Mouse (Mus musculus) stomach, embryonic 14.5 days (tissue): ENCODE data around the gene 1700056E22Rik. TPM values are rescaled to one million over a fixed set of nuclear protein-coding genes. Genes with fewer than 3 reads are reported as not detected.
A peak's percentile ranks its signal among the peaks of the same experiment; 100 is the strongest.

Experiments
- ATAC-seq: fragments of 200-750 bp; cut with Nextera tagmentation; 2 replicates; pipeline ENCODE4 v1.8.0; 2017; ENCODE audit warnings: low read depth, moderate TSS enrichment; ENCODE audit not compliant: insufficient number of reproducible peaks, insufficient read depth, low FRiP score
- H3K27ac ChIP-seq: fragments of 300-500 bp; sonication (generic); 2 replicates; pipeline ENCODE4 v1.5.1; 2014; ENCODE audit warnings: mild to moderate bottlenecking, low read length, moderate library complexity, mixed read lengths
- H3K27me3 ChIP-seq: fragments of 300-500 bp; sonication (generic); 2 replicates; pipeline ENCODE4 v1.6.1; 2014; ENCODE audit warnings: low read length, control low read depth, mixed read lengths; ENCODE audit not compliant: control insufficient read depth, insufficient read depth
- H3K36me3 ChIP-seq: fragments of 300-500 bp; sonication (generic); 2 replicates; pipeline ENCODE4 v1.6.1; 2014; ENCODE audit warnings: mild to moderate bottlenecking, control low read depth, low read length, moderate library complexity, mixed read lengths; ENCODE audit not compliant: control insufficient read depth, insufficient read depth
- H3K4me1 ChIP-seq: fragments of 300-500 bp; sonication (generic); 2 replicates; pipeline ENCODE4 v1.6.1; 2014; ENCODE audit warnings: low read length, control low read depth, mixed read lengths; ENCODE audit not compliant: control insufficient read depth, insufficient read depth
- H3K4me2 ChIP-seq: fragments of 300-500 bp; sonication (generic); replicated peaks from 2 replicates; pipeline ENCODE4 v1.6.1; 2014; ENCODE audit warnings: low read depth, low read length, control low read depth
- H3K4me3 ChIP-seq: fragments of 300-500 bp; sonication (generic); 2 replicates; pipeline ENCODE4 v1.5.1; 2014; ENCODE audit warnings: low read depth, low read length, control low read depth
- H3K9ac ChIP-seq: fragments of 300-500 bp; sonication (generic); replicated peaks from 2 replicates; pipeline ENCODE4 v1.6.1; 2014; ENCODE audit warnings: low read depth, mild to moderate bottlenecking, control low read depth, low read length, moderate library complexity, mixed read lengths
- H3K9me3 ChIP-seq: fragments of 300-500 bp; sonication (generic); 2 replicates; pipeline ENCODE4 v1.6.1; 2016; ENCODE audit warnings: low read depth, low read length, control low read depth; ENCODE audit not compliant: control insufficient read depth
- WGBS: fragments of 180-500 bp; shearing (Covaris S2); extraction: QIAGEN DNeasy Blood & Tissue Kit; methylation state at CpG from one replicate; pipeline ENCODE4 v1.1.7; 2014; 5-methylcytosine and 5-hydroxymethylcytosine counted together
- polyA plus RNA-seq: library from polyadenylated mRNA; unstranded; fragments of >200 nt; fragmentation: Nextera tagmentation; extraction: Ambion mirVana; gene quantifications from 2 replicates; pipeline ENCODE4 v1.2.1, GENCODE M21; 2014

Gene 1700056E22Rik
- polyA plus RNA-seq, 1 experiment from 2014 or later: 0.61 TPM

DNA sequence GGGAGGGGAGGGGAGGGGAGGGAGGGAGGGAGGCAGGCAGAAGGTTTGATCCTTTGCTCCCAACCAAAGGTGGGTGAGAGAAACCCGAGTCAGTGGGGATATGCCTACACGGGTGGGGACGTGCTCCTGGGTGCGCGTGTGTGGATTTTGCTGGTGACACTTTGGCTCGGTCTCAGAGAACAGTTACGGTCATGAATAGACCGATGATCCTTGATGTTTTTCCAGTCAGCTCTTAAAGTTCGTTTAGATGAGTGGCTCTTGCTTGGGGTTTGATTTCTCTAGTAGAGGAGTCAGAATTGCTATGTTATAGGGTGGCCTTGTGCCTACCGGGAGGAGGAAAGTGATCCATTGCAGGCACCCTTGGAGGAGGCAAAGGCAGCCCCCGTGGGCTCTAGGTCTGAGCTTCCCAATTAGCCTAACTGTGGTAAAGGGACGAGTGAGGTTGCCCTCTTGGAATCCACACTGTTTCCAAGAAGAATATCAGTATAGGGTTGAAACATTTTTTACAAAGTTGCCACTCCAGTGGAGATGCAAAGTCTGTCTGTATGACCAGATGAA is 1.3 kb upstream of the 1700056E22Rik start:
- ATAC-seq: no peak
- Histone ChIP-seq H3K4me3 (peak overlapping the region; percentile 67), H3K9me3 (no peaks in the 10 kb centered on the region), H3K27ac (no peak overlapping the region), H3K4me2 (peak overlapping the region; percentile 55), H3K36me3 (no peaks in the 10 kb centered on the region), H3K4me1 (peaks cover 6% of the 10 kb centered on the region; the same call in 1 of the 2 replicates), H3K27me3 (no peaks in the 10 kb centered on the region), H3K9ac (no peak overlapping the region)
- WGBS: 11% methylated on average over 12 of the region's 12 CpGs

DNA sequence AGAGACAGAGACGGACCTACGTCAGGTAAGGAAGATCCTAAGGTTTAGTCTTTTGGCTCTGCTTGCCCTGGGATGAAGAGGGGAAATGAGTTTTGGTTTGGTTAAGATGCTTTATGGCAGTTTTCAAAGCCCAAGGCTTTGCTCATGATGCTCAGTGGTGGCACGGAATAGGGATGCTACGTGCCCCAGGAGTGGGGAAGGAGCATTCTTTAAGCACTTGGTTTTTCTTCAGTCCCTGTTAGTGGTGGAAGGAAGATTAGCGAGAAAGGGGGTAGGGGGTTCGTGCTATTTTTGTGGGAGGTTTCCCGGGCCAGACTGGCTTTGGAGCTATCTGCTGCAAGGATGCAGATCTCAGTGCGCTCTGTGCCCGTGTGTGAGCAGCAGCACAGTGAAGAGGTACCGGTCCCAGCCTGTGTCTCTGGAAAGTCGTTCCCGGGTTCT is 660 bp upstream of the 1700056E22Rik start:
- no peak for ATAC-seq
- WGBS: under 1% methylated on average over 12 of the region's 12 CpGs
- H3K4me3 ChIP-seq: peak overlapping the region; percentile 67

DNA sequence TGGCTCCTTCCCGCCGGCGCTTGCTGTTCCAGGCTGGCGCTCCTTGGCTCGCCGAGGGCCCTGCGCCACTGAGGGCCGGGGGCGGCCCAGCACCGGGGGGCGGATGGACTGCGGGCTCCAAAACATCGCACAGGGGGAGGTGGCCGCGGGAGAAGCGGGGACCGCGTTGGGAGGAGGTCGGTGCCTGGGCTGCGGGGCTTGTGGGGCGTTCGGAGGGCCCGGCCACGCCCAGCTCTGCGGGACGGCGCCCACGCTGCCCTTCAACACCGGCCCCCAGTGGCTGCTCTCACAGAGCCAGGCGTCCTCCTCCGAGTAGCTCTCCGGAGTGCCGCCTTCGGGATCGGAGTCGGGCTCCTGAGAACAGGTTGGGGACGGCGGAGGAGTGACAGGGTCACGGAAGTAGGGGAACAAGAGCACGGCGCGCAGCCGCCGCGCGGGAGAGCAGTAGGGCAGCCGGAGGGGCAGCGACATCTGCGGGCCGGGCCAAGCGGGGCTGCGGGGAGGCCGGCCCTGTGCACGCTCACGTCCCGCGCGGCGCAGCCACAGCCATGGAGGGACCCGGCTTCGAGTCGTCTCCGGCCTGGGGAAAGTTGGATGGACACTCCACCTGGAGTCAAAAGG is 601 bp downstream of the 1700056E22Rik start:
- Histone ChIP-seq H3K4me2 (peak overlapping the region; percentile 62), H3K9ac (peak overlapping the region; percentile 86), H3K4me3 (peak overlapping the region; percentile 67), H3K27ac (peak overlapping the region; percentile 92), H3K9me3 (no peaks in the 10 kb centered on the region), H3K36me3 (no peaks in the 10 kb centered on the region), H3K27me3 (no peaks in the 10 kb centered on the region), H3K4me1 (peaks cover 6% of the 10 kb centered on the region; the same call in 1 of the 2 replicates)
- ATAC-seq: peak; percentile 69
- 0% methylated on average over 56 of the region's 63 CpGs for WGBS

More for the DNA sequence above, 660 bp upstream of the 1700056E22Rik start:
- H3K27me3 ChIP-seq: no peaks in the 10 kb centered on the region
- H3K9ac ChIP-seq: peak overlapping the region; percentile 45
- H3K27ac ChIP-seq: no peak overlapping the region
- no peaks in the 10 kb centered on the region for H3K36me3 ChIP-seq
- peak overlapping the region; percentile 55 for H3K4me2 ChIP-seq
- no peaks in the 10 kb centered on the region for H3K9me3 ChIP-seq
- H3K4me1 ChIP-seq: peaks cover 6% of the 10 kb centered on the region; the same call in 1 of the 2 replicates

DNA sequence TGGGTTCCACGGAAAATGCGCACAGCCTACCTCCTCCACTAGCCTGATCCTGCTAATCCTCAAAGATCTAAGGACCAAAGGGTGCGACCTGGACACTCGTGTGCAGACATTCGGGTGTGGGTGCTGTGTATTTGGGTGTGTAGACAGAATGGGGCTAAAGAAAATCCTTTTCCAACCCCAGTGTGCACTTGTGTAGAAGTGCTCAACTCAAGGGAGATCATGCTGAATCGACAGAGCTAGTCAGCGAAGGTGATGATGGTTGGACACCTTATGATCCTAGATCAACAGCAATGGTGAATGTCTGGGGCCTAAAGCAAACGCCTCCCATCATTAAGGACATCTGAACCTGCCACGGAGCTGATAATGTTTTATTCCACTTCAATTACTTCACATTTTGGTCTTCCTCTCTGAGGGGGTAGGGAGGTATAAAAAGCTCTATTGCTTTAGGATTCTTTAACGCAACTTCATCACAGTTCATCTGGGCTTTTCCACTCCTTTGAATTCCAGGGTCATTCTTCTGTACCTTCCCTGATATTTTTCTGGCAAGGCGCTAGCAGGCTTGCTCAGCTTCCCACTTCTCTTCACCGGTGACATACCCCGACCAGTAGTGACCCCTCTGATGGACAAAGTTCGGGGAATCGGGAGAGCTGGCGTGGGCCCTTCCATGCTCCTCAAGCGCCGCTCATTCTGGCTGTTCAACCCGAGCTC is 1.3 kb downstream of the 1700056E22Rik start:
- no peaks in the 10 kb centered on the region for H3K36me3 ChIP-seq
- no peaks in the 10 kb centered on the region for H3K27me3 ChIP-seq
- H3K4me2 ChIP-seq: peak overlapping the region; percentile 62
- ATAC-seq: no peak
- peak overlapping the region; percentile 67 for H3K4me3 ChIP-seq
- no peaks in the 10 kb centered on the region for H3K9me3 ChIP-seq
- 25% methylated on average over 19 of the region's 19 CpGs for WGBS
- peaks cover 6% of the 10 kb centered on the region; the same call in 1 of the 2 replicates for H3K4me1 ChIP-seq
- peak overlapping the region; percentile 92 for H3K27ac ChIP-seq
- H3K9ac ChIP-seq: peak overlapping the region; percentile 86

DNA sequence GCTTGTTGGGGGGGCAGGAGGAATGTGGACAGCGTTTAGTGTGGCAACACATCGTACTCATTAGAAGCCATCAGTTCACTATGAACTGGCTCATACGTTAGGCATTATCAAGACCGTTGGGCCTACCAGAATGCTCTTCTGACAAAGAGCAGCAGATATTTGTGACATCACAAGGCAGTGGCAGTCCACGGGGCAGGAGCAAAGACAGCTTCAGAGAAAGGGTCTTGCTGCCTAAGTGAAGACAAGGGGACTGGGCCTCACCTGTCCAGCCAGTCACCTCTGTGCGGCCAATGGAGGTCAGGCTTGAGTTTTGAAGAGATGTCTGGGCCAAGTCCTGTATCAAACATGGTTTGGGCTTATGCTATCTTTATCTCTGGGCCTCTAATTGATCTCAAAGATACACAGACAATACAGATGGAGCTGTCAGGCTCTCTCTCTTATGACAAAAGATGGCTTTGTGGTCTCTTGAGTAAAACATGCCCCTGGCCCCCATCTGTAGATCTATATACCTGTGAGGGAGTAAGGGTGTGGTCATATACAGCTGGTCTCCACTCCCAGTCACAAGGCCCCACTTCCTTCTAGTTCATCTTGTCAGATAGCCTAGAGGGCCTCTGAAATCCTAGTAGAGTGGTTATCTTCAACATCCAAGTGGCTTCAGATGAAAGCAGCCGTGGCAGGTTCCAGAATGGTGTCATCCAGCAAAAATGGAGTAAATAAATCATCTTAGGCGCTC is 3.9 kb downstream of the 1700056E22Rik start:
- Histone ChIP-seq H3K36me3 (no peaks in the 10 kb centered on the region), H3K9me3 (no peaks in the 10 kb centered on the region), H3K4me3 (no peak overlapping the region), H3K4me1 (peaks cover 6% of the 10 kb centered on the region; the same call in 1 of the 2 replicates), H3K9ac (no peak overlapping the region), H3K27ac (no peak overlapping the region), H3K27me3 (no peaks in the 10 kb centered on the region), H3K4me2 (no peak overlapping the region)
- ATAC-seq: no peak
- 89% methylated on average over 8 of the region's 8 CpGs for WGBS

DNA sequence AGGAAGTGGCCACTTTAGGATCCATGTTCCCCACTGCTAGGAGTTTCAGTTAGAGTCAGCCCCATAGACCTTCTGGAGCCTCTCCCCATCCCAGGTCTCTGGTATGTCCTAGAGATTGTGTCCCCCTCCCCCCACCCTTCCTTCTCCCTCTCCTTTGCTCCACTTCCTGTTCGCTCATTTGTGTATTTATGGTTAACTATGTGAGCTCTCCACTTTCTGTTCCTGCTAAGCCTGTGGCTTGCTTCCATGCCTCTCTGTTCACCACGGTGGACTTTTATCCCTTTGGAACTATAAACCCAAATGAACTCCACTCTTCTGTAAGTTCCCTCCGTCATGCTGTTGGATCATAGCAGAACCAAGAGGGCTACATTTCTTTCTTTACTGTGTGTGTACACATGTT is 7.1 kb downstream of the 1700056E22Rik start:
- no peaks in the 10 kb centered on the region for H3K4me1 ChIP-seq
- H3K36me3 ChIP-seq: no peaks in the 10 kb centered on the region
- no peaks in the 10 kb centered on the region for H3K9me3 ChIP-seq
- no peaks in the 10 kb centered on the region for H3K27me3 ChIP-seq
- H3K9ac ChIP-seq: no peak overlapping the region
- WGBS: 80% methylated on average over 3 of the region's 3 CpGs
- H3K4me3 ChIP-seq: no peak overlapping the region
- no peak for ATAC-seq
- H3K4me2 ChIP-seq: no peak overlapping the region
- no peak overlapping the region for H3K27ac ChIP-seq

DNA sequence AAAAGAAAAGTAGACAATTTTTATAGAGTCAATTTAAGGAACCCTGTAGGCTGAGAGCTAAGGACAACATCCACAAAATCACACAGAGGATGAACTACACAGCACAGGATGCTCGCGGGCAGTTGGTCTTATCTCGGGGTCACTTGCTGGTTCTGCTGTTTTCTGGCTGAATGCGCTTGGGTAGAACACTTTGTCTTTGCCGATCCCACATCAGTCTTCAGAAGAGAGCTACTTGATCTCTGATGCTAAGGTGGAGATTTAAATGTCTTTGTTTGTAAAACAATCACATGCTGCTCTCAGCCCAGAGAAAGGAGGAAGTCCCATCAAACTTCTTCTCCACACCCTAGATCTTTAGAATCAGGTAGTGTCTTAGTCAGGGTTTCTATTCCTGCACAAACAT is 9.0 kb downstream of the 1700056E22Rik start:
- no peaks in the 10 kb centered on the region for H3K27me3 ChIP-seq
- no peaks in the 10 kb centered on the region for H3K4me1 ChIP-seq
- no peak for ATAC-seq
- H3K36me3 ChIP-seq: no peaks in the 10 kb centered on the region
- H3K9me3 ChIP-seq: no peaks in the 10 kb centered on the region
- WGBS: 89% methylated on average over 5 of the region's 5 CpGs
- no peak overlapping the region for H3K4me2 ChIP-seq
- no peak overlapping the region for H3K27ac ChIP-seq
- H3K4me3 ChIP-seq: no peak overlapping the region
- H3K9ac ChIP-seq: no peak overlapping the region

DNA sequence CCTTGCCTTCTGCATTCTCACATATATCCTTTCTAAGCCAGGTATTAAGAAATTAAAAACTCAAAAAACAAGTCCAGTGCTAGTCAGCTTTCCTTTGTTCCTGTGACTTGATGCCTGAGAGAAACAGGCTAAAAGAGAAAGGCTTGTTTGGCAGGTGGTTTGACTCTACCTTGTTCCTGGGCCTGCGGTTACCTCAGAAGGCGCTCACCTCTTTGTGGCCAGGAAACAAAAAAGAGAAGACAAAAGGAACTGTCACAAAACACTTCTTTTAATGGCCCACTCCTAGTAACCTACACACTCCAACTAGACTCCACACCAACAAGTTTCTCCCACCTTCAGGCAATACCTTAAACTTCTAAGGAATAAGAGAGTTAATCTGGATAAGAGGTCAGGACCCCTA is 9.5 kb downstream of the 1700056E22Rik start:
- Histone ChIP-seq H3K9me3 (no peaks in the 10 kb centered on the region), H3K4me2 (no peak overlapping the region), H3K9ac (no peak overlapping the region), H3K4me1 (no peaks in the 10 kb centered on the region), H3K4me3 (no peak overlapping the region), H3K27ac (no peak overlapping the region), H3K36me3 (no peaks in the 10 kb centered on the region), H3K27me3 (no peaks in the 10 kb centered on the region)
- no peak for ATAC-seq
- WGBS: 95% methylated on average over 2 of the region's 2 CpGs
